Mouse (Mus musculus): ENCODE measurements around the gene Eftud2. TPM values are rescaled to one million over a fixed set of nuclear protein-coding genes. Genes with fewer than 3 reads are reported as not detected.

Eftud2 gene
- total RNA-seq (2021), result 100 to 1,000 TPM; 129 to 139 TPM
- long read RNA-seq, experiment 1, transcript Eftud2-201 (28 exons, 3,324 nt), result major isoform, 86 of 106 reads
- long read RNA-seq, experiment 1, partial matches to known transcripts, result 10 of 106 reads
- long read RNA-seq, experiment 1, other reads (novel, unspliced or antisense), result 9 of 106 reads
- long read RNA-seq, experiment 2, transcript Eftud2-201 (28 exons, 3,324 nt), result major isoform, 153 of 186 reads
- long read RNA-seq, experiment 2, partial matches to known transcripts, result 12 of 186 reads
- long read RNA-seq, experiment 2, other reads (novel, unspliced or antisense), result 18 of 186 reads

DNA sequence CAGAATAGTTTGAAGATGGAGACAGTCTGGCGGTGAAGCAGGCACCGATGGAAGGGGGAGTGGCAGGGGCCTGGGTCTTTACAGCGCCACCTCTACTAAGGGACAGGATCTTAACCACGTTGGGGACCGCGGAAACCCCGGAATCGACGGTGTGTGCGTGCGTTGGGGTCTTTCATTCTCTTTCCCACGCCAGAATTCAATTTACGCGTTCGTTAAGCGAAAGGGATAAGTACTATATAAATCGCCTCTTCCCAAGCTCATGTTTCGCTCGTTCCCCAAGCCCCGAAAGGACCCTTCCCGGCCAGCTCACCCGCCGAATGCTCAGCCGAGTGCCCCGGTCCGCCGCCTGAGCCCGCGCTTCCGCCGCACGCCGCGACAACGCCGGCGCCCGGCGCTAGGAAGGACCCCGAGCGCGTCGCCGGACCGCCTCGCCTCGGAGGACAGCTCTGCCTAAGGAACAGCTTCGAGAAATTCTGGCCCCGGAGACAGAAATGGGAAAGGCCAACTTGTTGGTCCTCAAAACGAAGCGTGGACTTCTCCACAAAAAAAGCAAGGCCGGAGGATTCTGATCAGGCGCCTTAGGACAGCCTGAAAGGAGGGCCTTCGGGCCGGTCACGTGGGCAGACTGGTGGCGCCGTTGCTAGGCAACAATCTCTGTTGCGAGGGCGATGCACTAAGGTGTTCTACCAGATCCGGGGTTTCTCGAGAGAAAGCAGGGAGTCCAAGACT lies at the start of gene Eftud2, which contains the start of gene Ccdc103:
Gene Eftud2 (minus strand): TSS at position 401 of the 729 bp plus-strand sequence.
Gene Ccdc103 (plus strand): TSS at position 620 of the 729 bp plus-strand sequence.
- DNase-seq (ENCODE audit: low spot score in 2 of 2), result peak; percentile 93
- Histone ChIP-seq H3K4me3 (peak within 1 kb of the TSS; percentile 71), H3K27ac (peak within 1 kb of the TSS; percentile 99)
- no peak for TF ChIP-seq CTCF (conservative IDR thresholded peaks at IDR 0.05)

DNA sequence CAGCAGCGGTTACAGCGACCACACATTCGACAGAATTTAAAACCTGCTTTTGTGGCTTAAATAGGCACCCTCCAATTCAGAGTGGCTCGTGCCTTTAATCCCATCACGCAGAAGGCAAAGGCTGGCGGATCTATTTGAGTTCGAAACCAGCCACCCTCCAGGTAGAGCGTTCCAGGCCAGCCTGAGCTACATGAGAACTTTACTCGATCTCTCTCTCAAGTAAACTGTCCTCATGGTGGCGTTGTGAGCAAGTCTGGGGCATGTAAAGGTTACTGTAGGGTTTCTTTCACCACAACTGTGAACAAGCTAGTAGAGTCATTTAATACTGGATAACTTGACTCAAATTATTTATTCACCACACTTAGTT lies 44.5 kb upstream of the Eftud2 start:
- DNase-seq (ENCODE audit: low spot score in 2 of 2), result no peak
- peak; percentile 60 for TF ChIP-seq CTCF (conservative IDR thresholded peaks at IDR 0.05)
- peak overlapping the region; percentile 67 for H3K4me3 ChIP-seq
- H3K27ac ChIP-seq, result peak overlapping the region; percentile 77

DNA sequence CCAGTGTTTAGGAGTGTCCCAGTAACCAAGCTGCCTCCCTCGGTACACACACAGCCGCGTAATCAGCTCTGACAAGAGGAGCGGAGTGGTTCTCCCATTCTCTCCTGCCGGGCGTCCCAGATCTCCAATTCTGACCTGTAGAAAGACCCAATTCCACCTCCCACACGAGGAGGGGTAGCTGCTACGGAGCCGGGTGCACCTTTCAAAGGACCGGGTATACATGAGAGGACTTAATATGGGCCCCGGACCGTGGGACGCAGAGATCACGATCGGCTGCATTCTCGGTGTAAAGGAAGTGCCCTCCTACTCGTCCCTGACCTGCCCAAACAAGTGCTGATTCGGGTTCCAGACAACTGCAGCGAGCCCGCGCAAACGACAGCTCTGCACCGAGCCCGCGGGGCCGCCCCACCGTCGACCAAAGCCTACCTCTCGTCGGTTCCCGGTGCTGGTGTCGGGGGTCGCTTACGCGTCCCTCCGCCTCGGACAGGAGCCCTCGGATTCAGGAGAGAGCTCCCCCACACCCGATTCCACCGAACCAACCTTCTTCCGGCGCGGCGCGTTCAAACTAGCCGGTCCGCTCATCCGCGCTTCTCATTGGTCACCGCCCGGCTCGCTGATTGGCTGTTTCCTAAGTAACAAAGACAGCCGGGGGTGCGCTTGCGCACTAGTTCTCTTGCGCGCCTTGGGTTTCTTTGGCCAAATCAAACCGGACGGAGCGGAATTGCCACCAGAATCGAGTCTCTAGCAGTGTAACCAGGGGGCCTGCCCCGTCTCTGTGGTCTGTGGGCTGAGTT lies 44.0 kb upstream of the Eftud2 start, which contains the start of gene Kif18b:
Gene Kif18b (minus strand): TSS at position 568 of the 794 bp plus-strand sequence.
- no peak for TF ChIP-seq CTCF (conservative IDR thresholded peaks at IDR 0.05)
- Histone ChIP-seq H3K27ac (peak within 1 kb of the TSS; percentile 77), H3K4me3 (peak within 1 kb of the TSS; percentile 67)
- DNase-seq (ENCODE audit: low spot score in 2 of 2), result peak; percentile 89 to 93

DNA sequence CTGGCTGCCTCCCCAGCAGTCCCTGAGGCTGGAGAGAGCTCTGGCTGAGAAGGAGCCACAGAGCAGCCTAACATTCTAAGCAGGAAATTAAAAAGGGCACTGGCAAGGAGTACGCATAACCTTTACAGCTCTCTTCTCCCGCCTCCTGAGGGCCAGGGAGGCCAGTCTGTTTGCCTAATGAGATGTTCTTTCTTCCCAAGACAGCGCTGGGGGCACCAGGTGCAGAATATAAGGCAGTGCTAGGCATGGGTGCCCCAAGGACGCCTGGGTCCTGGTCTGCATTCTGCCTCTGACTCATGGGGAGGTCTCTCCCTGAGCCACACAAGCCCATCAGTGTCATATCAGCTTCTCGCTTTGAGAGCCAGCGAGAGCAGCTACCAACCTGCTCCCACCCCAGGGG lies 40.7 kb upstream of the Eftud2 start:
- no peak for DNase-seq (ENCODE audit: low spot score in 2 of 2)
- no peak for TF ChIP-seq CTCF (conservative IDR thresholded peaks at IDR 0.05)
- Histone ChIP-seq H3K4me3 (no peak overlapping the region), H3K27ac (no peak overlapping the region)

DNA sequence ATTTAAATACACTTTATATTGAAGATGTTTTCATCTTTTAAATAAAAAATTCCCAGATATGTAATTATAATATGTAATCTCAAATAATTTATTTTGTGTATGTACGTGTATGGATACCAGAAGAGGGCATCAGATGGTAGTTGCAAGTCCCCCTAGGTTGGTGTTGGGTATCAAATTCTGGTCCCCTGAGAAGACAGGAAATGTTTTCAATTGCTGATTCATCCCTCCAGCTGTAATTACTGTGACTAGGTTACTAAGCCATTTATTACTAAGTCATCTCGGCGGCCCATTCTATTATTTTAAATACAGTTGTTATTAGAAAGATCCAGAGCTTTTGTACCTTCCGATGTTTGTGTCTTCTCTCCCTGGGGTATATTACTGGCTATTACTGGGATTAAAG lies 37.3 kb upstream of the Eftud2 start:
- DNase-seq (ENCODE audit: low spot score in 2 of 2), result no peak
- no peak overlapping the region for H3K27ac ChIP-seq
- TF ChIP-seq CTCF (conservative IDR thresholded peaks at IDR 0.05), result no peak
- no peak overlapping the region for H3K4me3 ChIP-seq

DNA sequence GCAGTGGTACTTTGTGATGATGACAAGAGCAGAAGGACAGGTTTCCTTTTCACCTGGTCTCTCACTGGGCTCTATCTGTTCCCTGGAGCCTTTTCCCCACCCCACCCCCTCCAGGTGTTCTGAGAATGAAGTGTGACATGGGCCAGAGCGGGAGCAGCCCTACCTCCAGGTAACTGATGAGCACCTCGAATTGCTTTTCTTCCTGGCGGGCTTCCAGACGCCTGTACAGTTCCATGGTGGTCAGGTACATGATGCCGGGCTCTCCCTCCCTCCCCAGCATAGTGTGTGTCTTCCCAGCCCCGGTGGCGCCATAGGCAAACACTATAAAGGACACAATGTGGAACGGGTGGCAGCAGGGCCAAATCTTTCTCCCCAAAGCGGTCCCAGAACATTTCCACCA lies 34.6 kb upstream of the Eftud2 start:
- TF ChIP-seq CTCF (conservative IDR thresholded peaks at IDR 0.05), result no peak
- Histone ChIP-seq H3K27ac (no peak overlapping the region), H3K4me3 (no peak overlapping the region)
- no peak for DNase-seq (ENCODE audit: low spot score in 2 of 2)

DNA sequence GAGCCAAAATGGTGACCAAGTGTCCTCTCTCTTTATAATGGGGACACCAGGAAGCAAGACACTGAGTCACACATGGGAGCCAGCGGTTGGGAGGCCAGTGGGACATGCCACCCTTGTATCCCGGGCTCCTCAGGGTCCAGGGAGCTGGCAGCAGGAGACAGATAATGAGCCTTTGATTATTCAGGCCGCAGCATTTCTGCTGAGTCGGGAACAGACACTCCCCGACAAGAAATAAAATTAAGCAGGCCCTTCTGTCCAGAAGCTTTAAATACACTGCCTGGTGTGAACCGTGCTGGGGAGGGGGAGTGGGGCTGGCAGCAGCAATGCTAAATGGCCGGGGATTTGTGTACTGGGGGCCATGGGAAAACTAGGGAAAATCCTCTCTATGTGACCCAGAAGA lies 30.6 kb upstream of the Eftud2 start:
- Histone ChIP-seq H3K4me3 (no peak overlapping the region), H3K27ac (no peak overlapping the region)
- DNase-seq (ENCODE audit: low spot score in 2 of 2), result no peak
- TF ChIP-seq CTCF (conservative IDR thresholded peaks at IDR 0.05), result no peak

DNA sequence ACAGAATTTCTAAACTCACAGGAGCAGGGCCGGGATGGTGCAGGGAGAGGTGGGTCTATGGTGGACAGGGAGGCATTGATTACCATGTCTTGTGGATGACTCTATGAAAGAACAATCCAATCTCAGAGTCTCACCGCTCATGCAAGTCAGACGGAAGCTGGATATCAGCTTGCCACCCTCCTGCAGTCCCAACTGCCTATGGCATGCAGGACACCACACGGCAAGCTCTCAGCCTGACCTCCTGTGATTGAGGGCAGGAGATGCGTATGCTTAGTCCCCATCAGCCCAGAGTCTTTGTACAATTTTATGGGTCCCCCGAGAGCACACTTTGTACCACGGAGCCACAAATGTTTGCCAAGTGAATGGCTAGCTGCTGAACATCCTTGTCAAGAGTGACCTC lies 22.9 kb upstream of the Eftud2 start:
- no peak for TF ChIP-seq CTCF (conservative IDR thresholded peaks at IDR 0.05)
- Histone ChIP-seq H3K4me3 (no peak overlapping the region), H3K27ac (no peak overlapping the region)
- DNase-seq (ENCODE audit: low spot score in 2 of 2), result no peak

DNA sequence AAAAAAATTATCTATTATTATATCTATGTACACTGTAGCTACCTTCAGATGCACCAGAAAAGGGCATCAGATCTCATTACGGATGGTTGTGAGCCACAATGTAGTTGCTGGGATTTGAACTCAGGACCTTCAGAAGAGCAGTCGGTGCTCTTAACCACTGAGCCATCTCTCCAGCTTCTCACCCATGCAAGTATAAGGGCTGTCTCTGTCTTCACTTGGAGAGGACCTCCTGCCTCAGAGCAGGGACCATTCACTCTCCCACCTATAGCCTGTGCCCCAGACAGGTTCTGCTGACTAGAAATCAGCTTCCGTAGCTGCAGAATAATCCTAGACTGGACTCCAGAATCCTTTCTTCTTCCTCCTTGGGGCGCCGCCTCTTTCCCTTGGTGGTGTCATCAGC lies 21.3 kb upstream of the Eftud2 start:
- no peak for DNase-seq (ENCODE audit: low spot score in 2 of 2)
- TF ChIP-seq CTCF (conservative IDR thresholded peaks at IDR 0.05), result no peak
- no peak overlapping the region for H3K27ac ChIP-seq
- no peak overlapping the region for H3K4me3 ChIP-seq

DNA sequence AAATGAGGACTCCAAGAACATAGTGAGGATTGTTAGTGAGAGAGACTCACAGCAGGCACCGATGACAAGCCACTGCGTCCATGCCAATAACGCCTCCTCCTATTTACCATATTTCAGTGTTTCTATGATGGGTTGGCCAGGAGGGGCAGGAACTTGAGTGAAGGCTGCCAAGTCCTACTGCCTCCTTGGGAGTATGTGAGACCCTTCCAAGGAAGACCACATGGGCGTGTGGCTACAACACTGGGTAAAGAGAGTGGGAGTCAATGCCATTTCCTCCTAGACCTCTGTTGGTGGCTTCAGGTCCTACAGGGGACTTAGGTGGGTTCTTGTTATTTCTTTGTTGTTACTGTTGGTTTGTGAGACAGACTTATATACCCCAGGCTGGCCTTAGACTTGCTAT lies 20.4 kb upstream of the Eftud2 start:
- no peak for DNase-seq (ENCODE audit: low spot score in 2 of 2)
- TF ChIP-seq CTCF (conservative IDR thresholded peaks at IDR 0.05), result no peak; the same call in 1 of the 2 replicates
- Histone ChIP-seq H3K27ac (peak overlapping the region; percentile 19; the same call in 1 of the 2 replicates), H3K4me3 (no peak overlapping the region)

DNA sequence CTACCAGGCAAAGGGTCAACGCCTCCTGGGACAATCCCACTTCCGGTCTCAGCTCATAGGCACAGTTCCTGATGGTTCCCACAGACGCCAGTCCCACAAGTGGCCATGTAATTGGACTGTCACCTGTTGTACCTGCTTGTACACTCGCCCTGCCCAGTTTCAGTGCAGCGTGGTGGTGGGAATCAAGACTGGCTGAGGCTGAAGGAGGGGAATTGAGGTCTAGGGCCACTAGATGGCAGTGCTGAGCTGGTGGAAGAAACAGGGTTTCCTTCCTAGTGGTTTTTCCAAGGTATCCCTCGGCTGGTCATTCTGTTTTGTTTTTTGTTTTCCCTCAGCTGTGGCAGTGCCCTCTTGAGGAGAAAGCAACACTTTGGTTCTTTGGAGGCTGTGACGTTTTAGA lies 20.0 kb upstream of the Eftud2 start, which contains the start of gene Gfap:
Gene Gfap (minus strand): TSS at position 150 of the 400 bp plus-strand sequence.
- TF ChIP-seq CTCF (conservative IDR thresholded peaks at IDR 0.05), result peak; percentile 93
- DNase-seq (ENCODE audit: low spot score in 2 of 2), result peak; percentile 80 to 87
- Histone ChIP-seq H3K4me3 (no peak within 1 kb of the TSS), H3K27ac (peak within 1 kb of the TSS; percentile 19; the same call in 1 of the 2 replicates)

DNA sequence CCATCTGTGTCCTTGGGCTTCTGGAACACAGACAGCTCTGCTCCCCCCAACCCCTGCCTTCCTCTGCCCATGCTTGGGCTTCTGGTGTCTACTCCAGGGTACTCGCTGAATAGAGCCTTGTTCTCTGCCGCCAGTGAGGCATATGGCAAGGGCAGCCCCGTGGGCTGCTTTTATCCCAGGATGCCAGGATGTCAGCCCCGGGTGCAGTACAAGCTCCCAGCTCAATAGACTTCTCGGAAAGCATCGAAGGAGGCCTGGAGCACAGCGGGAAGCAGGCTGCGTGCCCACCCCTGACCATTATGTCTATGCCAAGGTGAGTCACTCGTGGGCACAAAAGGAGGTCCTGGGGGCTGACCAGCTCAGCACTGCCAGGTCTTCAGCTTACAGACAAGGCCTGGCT lies 17.6 kb upstream of the Eftud2 start:
- DNase-seq (ENCODE audit: low spot score in 2 of 2), result peak; percentile 43 to 60
- no peak for TF ChIP-seq CTCF (conservative IDR thresholded peaks at IDR 0.05)
- H3K27ac ChIP-seq, result peak overlapping the region; percentile 80
- no peak overlapping the region for H3K4me3 ChIP-seq

DNA sequence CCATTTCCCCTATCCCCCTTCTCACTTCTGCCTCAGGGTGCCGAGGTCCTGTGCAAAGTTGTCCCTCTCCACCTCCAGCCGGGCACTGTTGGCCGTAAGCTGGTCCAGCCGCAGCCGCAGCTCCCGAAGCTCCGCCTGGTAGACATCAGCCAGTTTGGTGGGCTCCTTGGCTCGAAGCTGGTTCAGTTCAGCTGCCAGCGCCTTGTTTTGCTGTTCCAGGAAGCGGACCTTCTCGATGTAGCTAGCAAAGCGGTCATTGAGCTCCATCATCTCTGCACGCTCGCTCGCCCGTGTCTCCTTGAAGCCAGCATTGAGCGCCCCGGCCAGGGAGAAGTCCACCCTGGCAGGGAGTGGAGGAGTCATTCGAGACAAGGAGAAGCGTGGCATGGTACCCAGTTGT lies 15.9 kb upstream of the Eftud2 start:
- TF ChIP-seq CTCF (conservative IDR thresholded peaks at IDR 0.05), result no peak
- no peak for DNase-seq (ENCODE audit: low spot score in 2 of 2)
- Histone ChIP-seq H3K4me3 (peak overlapping the region; percentile 39), H3K27ac (peak overlapping the region; percentile 80)
